Mouse (Mus musculus): Measurements from ENCODE around the gene Myh14.

DNA sequence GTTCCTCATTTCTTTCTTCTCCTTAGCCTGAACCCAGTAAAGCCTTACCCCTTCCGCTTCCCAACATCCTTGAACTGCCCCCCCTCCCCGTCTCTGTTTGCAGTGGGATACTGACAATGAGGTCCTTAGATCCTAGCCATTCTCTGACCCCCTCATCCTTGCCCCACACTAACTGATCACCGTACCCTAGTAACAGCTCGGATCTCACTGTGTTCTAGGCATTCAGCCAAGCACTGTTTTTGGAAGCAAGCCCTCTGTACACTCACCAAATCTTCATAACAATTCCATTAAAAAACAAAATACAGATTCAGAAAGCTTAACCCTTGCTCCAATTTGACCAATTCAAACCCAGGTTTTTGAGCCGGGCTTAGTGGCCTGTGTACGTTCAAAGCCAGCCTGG is 76.4 kb downstream of the Myh14 start:
- TF ChIP-seq CTCF (IDR thresholded peaks at IDR 0.05 in 2 of 3, conservative IDR thresholded peaks at IDR 0.05 in 1 of 3; ENCODE audit: control insufficient read depth in 1 of 3, insufficient read depth in 1 of 3, low read depth in 2 of 3, low read length in 3 of 3, poor library complexity in 1 of 3, severe bottlenecking in 1 of 3) (no peak), TCF12 (IDR thresholded peaks at IDR 0.05; ENCODE audit: low read depth, low read length) (no peak), BHLHE40 (IDR thresholded peaks at IDR 0.05; ENCODE audit: borderline replicate concordance, low read depth, low read length) (no peak), MAZ (IDR thresholded peaks at IDR 0.05; ENCODE audit: low read depth, low read length) (no peak), SMC3 (IDR thresholded peaks at IDR 0.05; ENCODE audit: low read depth, low read length) (no peak), MAX (IDR thresholded peaks at IDR 0.05; ENCODE audit: low read length) (no peak)

Measured in MEL (cell line).